Mouse (Mus musculus) MEL (cell line): ENCODE results near the gene 1700016K19Rik.

Experiments
- CTCF ChIP-seq, 3 experiments: IDR thresholded peaks in 2 of 3; conservative IDR thresholded peaks in 1 of 3; 2 replicates each; pipeline ENCODE4 v1.5.1; 2011 to 2012; ENCODE audit warnings: low read length in 3 of 3, low read depth in 2 of 3, mild to moderate bottlenecking in 2 of 3, improper control_type of control experiment in 1 of 3, inconsistent platforms in 1 of 3, mixed read lengths in 1 of 3, moderate library complexity in 1 of 3; ENCODE audit not compliant: control insufficient read depth in 1 of 3, insufficient read depth in 1 of 3, poor library complexity in 1 of 3, severe bottlenecking in 1 of 3
- GATA1 ChIP-seq: IDR thresholded peaks from 2 replicates; pipeline ENCODE4 v1.6.1; 2011; ENCODE audit warnings: low read depth, low read length, improper control_type of control experiment
- POLR2A ChIP-seq, 2 experiments: IDR thresholded peaks; 2 replicates each; pipeline ENCODE4 v1.6.1; 2011 to 2012; ENCODE audit warnings: low read length in 2 of 2, mild to moderate bottlenecking in 2 of 2, control low read depth in 1 of 2, improper control_type of control experiment in 1 of 2, low read depth in 1 of 2, moderate library complexity in 1 of 2; ENCODE audit not compliant: control insufficient read depth in 1 of 2, insufficient read depth in 1 of 2, poor library complexity in 1 of 2
- TCF12 ChIP-seq: IDR thresholded peaks from 2 replicates; pipeline ENCODE4 v1.6.1; 2014; ENCODE audit warnings: low read depth, mild to moderate bottlenecking, inconsistent platforms, low read length, improper control_type of control experiment, moderate library complexity
- ZC3H11A ChIP-seq: IDR thresholded peaks from 2 replicates; pipeline ENCODE4 v1.6.1; 2012; ENCODE audit warnings: low read depth, mild to moderate bottlenecking, inconsistent platforms, low read length, improper control_type of control experiment

- TF ChIP-seq TCF12 = no peak; the same call in 1 of the 2 replicates
- TF ChIP-seq GATA1 = no peak
- TF ChIP-seq ZC3H11A = no peak
- TF ChIP-seq CTCF (IDR thresholded peaks at IDR 0.05 in 2 of 3, conservative IDR thresholded peaks at IDR 0.05 in 1 of 3; ENCODE audit: control insufficient read depth in 1 of 3, insufficient read depth in 1 of 3, low read depth in 2 of 3, low read length in 3 of 3, poor library complexity in 1 of 3, severe bottlenecking in 1 of 3) = peak; percentile 47 to 67 (median 64); a peak in 5 of 6 replicates
- TF ChIP-seq POLR2A (IDR thresholded peaks at IDR 0.05; ENCODE audit: control insufficient read depth in 1 of 2, insufficient read depth in 1 of 2, low read depth in 1 of 2, low read length in 2 of 2, poor library complexity in 1 of 2) = no peak
These were observed at the start of gene 1700016K19Rik for GRCm38 (mm10) chr11:75999440-76000155.
